Mouse (Mus musculus): ENCODE results near the gene Cep95. TPM values are rescaled to one million over a fixed set of nuclear protein-coding genes. Genes with fewer than 3 reads are reported as not detected.

Gene Cep95
- polyA plus RNA-seq, 1 experiment from 2014 or later, result 19.4 TPM

- no peak overlapping the region for H3K9ac ChIP-seq (ENCODE audit: low read length)
- WGBS, result 54% methylated on average over 4 of the region's 4 CpGs
- no peaks in the 10 kb centered on the region for H3K27me3 ChIP-seq (replicated peaks; ENCODE audit: control insufficient read depth, insufficient read depth, low read length)
- H3K4me1 ChIP-seq (replicated peaks; ENCODE audit: control insufficient read depth, insufficient read depth, low read length), result peaks cover 11% of the 10 kb centered on the region
- ATAC-seq (replicated peaks; ENCODE audit: low FRiP score, low TSS enrichment, low read depth), result no peak
- no peak overlapping the region for H3K4me2 ChIP-seq (ENCODE audit: low read length)
- no peak for DNase-seq (ENCODE audit: low spot score)
- H3K27ac ChIP-seq (ENCODE audit: low read depth), result no peak overlapping the region
- H3K9me3 ChIP-seq (ENCODE audit: control insufficient read depth, low read length), result no peaks in the 10 kb centered on the region
- no peak overlapping the region for H3K4me3 ChIP-seq (ENCODE audit: low read depth, low read length)
- peaks cover 80% of the 10 kb centered on the region for H3K36me3 ChIP-seq (ENCODE audit: control insufficient read depth, insufficient read depth, low read length)
Observed at GRCm38 (mm10) chr11:106820972-106821371, 31.9 kb downstream of the Cep95 start.

GRCm38 (mm10) chr11:106821397-106821796 lies 32.3 kb downstream of the Cep95 start:
- H3K4me3 ChIP-seq (ENCODE audit: low read depth, low read length), result no peak overlapping the region
- no peak overlapping the region for H3K27ac ChIP-seq (ENCODE audit: low read depth)
- H3K36me3 ChIP-seq (ENCODE audit: control insufficient read depth, insufficient read depth, low read length), result peaks cover 80% of the 10 kb centered on the region
- no peak overlapping the region for H3K4me2 ChIP-seq (ENCODE audit: low read length)
- DNase-seq (ENCODE audit: low spot score) (no peak), ATAC-seq (replicated peaks; ENCODE audit: low FRiP score, low TSS enrichment, low read depth) (no peak)
- no peaks in the 10 kb centered on the region for H3K27me3 ChIP-seq (replicated peaks; ENCODE audit: control insufficient read depth, insufficient read depth, low read length)
- no peak overlapping the region for H3K9ac ChIP-seq (ENCODE audit: low read length)
- H3K9me3 ChIP-seq (ENCODE audit: control insufficient read depth, low read length), result no peaks in the 10 kb centered on the region
- WGBS, result 85% methylated on average over 6 of the region's 6 CpGs
- H3K4me1 ChIP-seq (replicated peaks; ENCODE audit: control insufficient read depth, insufficient read depth, low read length), result peaks cover 11% of the 10 kb centered on the region

GRCm38 (mm10) chr11:106822491-106822890 lies 33.4 kb downstream of the Cep95 start:
- no peak overlapping the region for H3K4me3 ChIP-seq (ENCODE audit: low read depth, low read length)
- no peak overlapping the region for H3K27ac ChIP-seq (ENCODE audit: low read depth)
- no peak overlapping the region for H3K4me2 ChIP-seq (ENCODE audit: low read length)
- no peaks in the 10 kb centered on the region for H3K27me3 ChIP-seq (replicated peaks; ENCODE audit: control insufficient read depth, insufficient read depth, low read length)
- no peak for ATAC-seq (replicated peaks; ENCODE audit: low FRiP score, low TSS enrichment, low read depth)
- H3K9ac ChIP-seq (ENCODE audit: low read length), result no peak overlapping the region
- H3K9me3 ChIP-seq (ENCODE audit: control insufficient read depth, low read length), result no peaks in the 10 kb centered on the region
- H3K4me1 ChIP-seq (replicated peaks; ENCODE audit: control insufficient read depth, insufficient read depth, low read length), result peaks cover 11% of the 10 kb centered on the region
- 88% methylated on average over 8 of the region's 8 CpGs for WGBS
- peaks cover 79% of the 10 kb centered on the region for H3K36me3 ChIP-seq (ENCODE audit: control insufficient read depth, insufficient read depth, low read length)
- no peak for DNase-seq (ENCODE audit: low spot score)

- WGBS, result 89% methylated on average over 5 of the region's 5 CpGs
- H3K36me3 ChIP-seq (ENCODE audit: control insufficient read depth, insufficient read depth, low read length), result peaks cover 79% of the 10 kb centered on the region
- ATAC-seq (replicated peaks; ENCODE audit: low FRiP score, low TSS enrichment, low read depth), result no peak
Observed at GRCm38 (mm10) chr11:106822911-106823310, 33.9 kb downstream of the Cep95 start.

GRCm38 (mm10) chr11:106823741-106824140 lies 34.7 kb downstream of the Cep95 start:
- Histone ChIP-seq H3K27me3 (replicated peaks; ENCODE audit: control insufficient read depth, insufficient read depth, low read length) (no peaks in the 10 kb centered on the region), H3K4me3 (ENCODE audit: low read depth, low read length) (no peak overlapping the region), H3K36me3 (ENCODE audit: control insufficient read depth, insufficient read depth, low read length) (peaks cover 81% of the 10 kb centered on the region), H3K9me3 (ENCODE audit: control insufficient read depth, low read length) (no peaks in the 10 kb centered on the region), H3K9ac (ENCODE audit: low read length) (no peak overlapping the region), H3K4me1 (replicated peaks; ENCODE audit: control insufficient read depth, insufficient read depth, low read length) (peaks cover 2% of the 10 kb centered on the region; the same call in 1 of the 2 replicates), H3K27ac (ENCODE audit: low read depth) (no peak overlapping the region), H3K4me2 (ENCODE audit: low read length) (no peak overlapping the region)
- ATAC-seq (replicated peaks; ENCODE audit: low FRiP score, low TSS enrichment, low read depth) (no peak), DNase-seq (ENCODE audit: low spot score) (no peak)
- WGBS, result 93% methylated on average over 8 of the region's 8 CpGs

More at GRCm38 (mm10) chr11:106822911-106823310, 33.9 kb downstream of the Cep95 start:
- Histone ChIP-seq H3K27me3 (replicated peaks; ENCODE audit: control insufficient read depth, insufficient read depth, low read length) (no peaks in the 10 kb centered on the region), H3K4me3 (ENCODE audit: low read depth, low read length) (no peak overlapping the region), H3K9me3 (ENCODE audit: control insufficient read depth, low read length) (no peaks in the 10 kb centered on the region), H3K4me1 (replicated peaks; ENCODE audit: control insufficient read depth, insufficient read depth, low read length) (peaks cover 10% of the 10 kb centered on the region), H3K4me2 (ENCODE audit: low read length) (no peak overlapping the region), H3K27ac (ENCODE audit: low read depth) (no peak overlapping the region), H3K9ac (ENCODE audit: low read length) (no peak overlapping the region)
- no peak for DNase-seq (ENCODE audit: low spot score)

- DNase-seq (ENCODE audit: low spot score) (no peak), ATAC-seq (replicated peaks; ENCODE audit: low FRiP score, low TSS enrichment, low read depth) (no peak)
- H3K9ac ChIP-seq (ENCODE audit: low read length), result no peak overlapping the region
- H3K27ac ChIP-seq (ENCODE audit: low read depth), result no peak overlapping the region
- no peaks in the 10 kb centered on the region for H3K27me3 ChIP-seq (replicated peaks; ENCODE audit: control insufficient read depth, insufficient read depth, low read length)
- WGBS, result 93% methylated on average over 10 of the region's 10 CpGs
- no peaks in the 10 kb centered on the region for H3K4me1 ChIP-seq (replicated peaks; ENCODE audit: control insufficient read depth, insufficient read depth, low read length)
- H3K4me3 ChIP-seq (ENCODE audit: low read depth, low read length), result no peak overlapping the region
- H3K4me2 ChIP-seq (ENCODE audit: low read length), result no peak overlapping the region
- no peaks in the 10 kb centered on the region for H3K9me3 ChIP-seq (ENCODE audit: control insufficient read depth, low read length)
- peaks cover 76% of the 10 kb centered on the region for H3K36me3 ChIP-seq (ENCODE audit: control insufficient read depth, insufficient read depth, low read length)
Observed at GRCm38 (mm10) chr11:106824403-106824802, 35.4 kb downstream of the Cep95 start.

- peaks cover 74% of the 10 kb centered on the region for H3K36me3 ChIP-seq (ENCODE audit: control insufficient read depth, insufficient read depth, low read length)
Observed at GRCm38 (mm10) chr11:106828079-106828478, 39.0 kb downstream of the Cep95 start.

GRCm38 (mm10) chr11:106842002-106842401 lies 53.0 kb downstream of the Cep95 start:
- no peak for DNase-seq (ENCODE audit: low spot score)
- Histone ChIP-seq H3K4me2 (ENCODE audit: low read length) (no peak overlapping the region), H3K9me3 (ENCODE audit: control insufficient read depth, low read length) (no peaks in the 10 kb centered on the region), H3K36me3 (ENCODE audit: control insufficient read depth, insufficient read depth, low read length) (peaks cover 66% of the 10 kb centered on the region), H3K9ac (ENCODE audit: low read length) (no peak overlapping the region), H3K4me1 (replicated peaks; ENCODE audit: control insufficient read depth, insufficient read depth, low read length) (no peaks in the 10 kb centered on the region), H3K4me3 (ENCODE audit: low read depth, low read length) (no peak overlapping the region), H3K27ac (ENCODE audit: low read depth) (no peak overlapping the region), H3K27me3 (replicated peaks; ENCODE audit: control insufficient read depth, insufficient read depth, low read length) (no peaks in the 10 kb centered on the region)
- 94% methylated on average over 3 of the region's 3 CpGs for WGBS
- no peak for ATAC-seq (replicated peaks; ENCODE audit: low FRiP score, low TSS enrichment, low read depth)

More at GRCm38 (mm10) chr11:106828079-106828478, 39.0 kb downstream of the Cep95 start:
- no peaks in the 10 kb centered on the region for H3K9me3 ChIP-seq (ENCODE audit: control insufficient read depth, low read length)
- no peak overlapping the region for H3K27ac ChIP-seq (ENCODE audit: low read depth)
- H3K4me1 ChIP-seq (replicated peaks; ENCODE audit: control insufficient read depth, insufficient read depth, low read length), result no peaks in the 10 kb centered on the region
- no peak overlapping the region for H3K4me3 ChIP-seq (ENCODE audit: low read depth, low read length)
- no peaks in the 10 kb centered on the region for H3K27me3 ChIP-seq (replicated peaks; ENCODE audit: control insufficient read depth, insufficient read depth, low read length)
- H3K9ac ChIP-seq (ENCODE audit: low read length), result no peak overlapping the region
- WGBS, result 89% methylated on average over 7 of the region's 7 CpGs
- H3K4me2 ChIP-seq (ENCODE audit: low read length), result no peak overlapping the region
- ATAC-seq (replicated peaks; ENCODE audit: low FRiP score, low TSS enrichment, low read depth), result no peak
- no peak for DNase-seq (ENCODE audit: low spot score)

GRCm38 (mm10) chr11:106851438-106851837 lies 62.4 kb downstream of the Cep95 start:
- no peaks in the 10 kb centered on the region for H3K9me3 ChIP-seq (ENCODE audit: control insufficient read depth, low read length)
- H3K9ac ChIP-seq (ENCODE audit: low read length), result no peak overlapping the region
- H3K36me3 ChIP-seq (ENCODE audit: control insufficient read depth, insufficient read depth, low read length), result peaks cover 74% of the 10 kb centered on the region
- WGBS, result 62% methylated on average over 2 of the region's 2 CpGs
- DNase-seq (ENCODE audit: low spot score) (no peak), ATAC-seq (replicated peaks; ENCODE audit: low FRiP score, low TSS enrichment, low read depth) (no peak)
- H3K4me3 ChIP-seq (ENCODE audit: low read depth, low read length), result no peak overlapping the region
- H3K4me2 ChIP-seq (ENCODE audit: low read length), result no peak overlapping the region
- H3K27ac ChIP-seq (ENCODE audit: low read depth), result no peak overlapping the region
- no peaks in the 10 kb centered on the region for H3K4me1 ChIP-seq (replicated peaks; ENCODE audit: control insufficient read depth, insufficient read depth, low read length)
- no peaks in the 10 kb centered on the region for H3K27me3 ChIP-seq (replicated peaks; ENCODE audit: control insufficient read depth, insufficient read depth, low read length)
